Mouse (Mus musculus) heart, postnatal 0 days (tissue): ENCODE measurements around the gene Gmfb.

Experiments used
- CTCF ChIP-seq: IDR thresholded peaks from 2 replicates; pipeline ENCODE4 v1.5.1; 2016; ENCODE audit warnings: antibody characterized with exemption, control low read depth, low read depth
- EP300 ChIP-seq: IDR thresholded peaks from 2 replicates; pipeline ENCODE4 v1.6.1; 2016; ENCODE audit warnings: antibody characterized with exemption, low read depth

- TF ChIP-seq EP300 (no peak), CTCF (no peak)
These were observed 670 bp downstream of the Gmfb start for GRCm38 (mm10) chr14:46821271-46821872.
